Mouse (Mus musculus): Measurements from ENCODE around the gene Gm4969. TPM values are rescaled to one million over a fixed set of nuclear protein-coding genes. Genes with fewer than 3 reads are reported as not detected.
"Not testable (repeated sequence)": the region's sequence is repeated elsewhere in the genome, so short reads cannot be mapped to it uniquely, and the experiment has no call there.

Gm4969 gene
- polyA plus RNA-seq, 1 experiment = 5.9 TPM

DNA sequence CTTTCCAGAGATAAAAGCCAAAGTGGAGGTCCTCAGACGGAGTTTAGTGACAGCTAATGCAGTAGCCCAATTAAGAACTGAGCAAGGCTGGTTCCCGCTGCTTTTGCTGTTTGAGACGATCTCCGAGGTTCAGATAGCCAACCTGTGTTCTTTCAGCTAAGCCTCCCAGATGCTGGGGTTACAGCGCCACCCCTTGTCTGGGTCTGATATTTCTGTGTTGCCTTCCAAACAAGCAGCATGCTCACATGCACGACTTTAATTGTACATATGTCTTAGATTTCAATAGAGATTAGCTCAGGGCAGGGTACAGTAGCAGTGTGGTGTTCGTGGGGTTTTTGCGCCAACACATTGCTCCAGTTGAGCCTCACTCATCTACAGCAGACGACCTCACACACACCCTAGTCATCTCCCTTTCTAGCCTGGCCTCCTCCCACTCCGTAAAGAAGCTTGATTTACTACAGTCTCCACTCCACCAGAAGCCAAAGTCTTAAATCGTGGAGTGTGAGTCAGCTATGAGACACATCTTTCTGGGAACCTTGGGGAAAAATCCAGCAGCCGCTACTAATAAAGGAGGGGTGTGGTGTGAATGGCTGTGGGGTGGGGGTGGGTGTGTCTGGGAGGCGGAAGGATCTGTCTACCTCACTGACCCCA is 37.8 kb upstream of the Gm4969 start:
- TF ChIP-seq CTCF (IDR thresholded peaks at IDR 0.05; ENCODE audit: borderline replicate concordance, extremely low read depth, insufficient read depth, insufficient read length) (peak; percentile 27; the same call in 1 of the 2 replicates), POLR2A (IDR thresholded peaks at IDR 0.05; ENCODE audit: borderline replicate concordance, extremely low read depth, insufficient read depth, insufficient read length, poor library complexity, severe bottlenecking) (no peak)
- DNase-seq (ENCODE audit: low read depth) = no peak

DNA sequence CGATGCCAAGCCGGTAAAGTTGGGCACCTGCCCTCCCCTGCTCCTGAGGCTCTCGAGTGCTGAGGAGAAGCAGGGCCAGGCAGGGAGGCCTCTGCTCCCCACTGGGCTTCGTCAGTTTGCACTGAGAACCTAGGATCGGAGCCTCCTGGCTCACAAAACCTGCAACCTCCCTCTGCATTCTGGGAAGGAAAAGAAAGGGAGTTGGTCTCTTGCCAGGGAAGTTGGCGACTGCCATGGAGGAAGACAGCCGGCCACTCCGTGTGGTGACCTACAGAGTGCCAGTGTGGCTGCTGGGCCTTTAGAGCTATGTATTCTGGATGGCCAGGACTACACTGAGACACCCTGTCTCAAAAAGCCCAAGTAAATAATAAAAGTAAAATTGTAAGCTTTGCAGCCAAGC is 36.6 kb upstream of the Gm4969 start:
- DNase-seq (ENCODE audit: low read depth) = no peak
- TF ChIP-seq CTCF (IDR thresholded peaks at IDR 0.05; ENCODE audit: borderline replicate concordance, extremely low read depth, insufficient read depth, insufficient read length) (no peak), POLR2A (IDR thresholded peaks at IDR 0.05; ENCODE audit: borderline replicate concordance, extremely low read depth, insufficient read depth, insufficient read length, poor library complexity, severe bottlenecking) (no peak)

DNA sequence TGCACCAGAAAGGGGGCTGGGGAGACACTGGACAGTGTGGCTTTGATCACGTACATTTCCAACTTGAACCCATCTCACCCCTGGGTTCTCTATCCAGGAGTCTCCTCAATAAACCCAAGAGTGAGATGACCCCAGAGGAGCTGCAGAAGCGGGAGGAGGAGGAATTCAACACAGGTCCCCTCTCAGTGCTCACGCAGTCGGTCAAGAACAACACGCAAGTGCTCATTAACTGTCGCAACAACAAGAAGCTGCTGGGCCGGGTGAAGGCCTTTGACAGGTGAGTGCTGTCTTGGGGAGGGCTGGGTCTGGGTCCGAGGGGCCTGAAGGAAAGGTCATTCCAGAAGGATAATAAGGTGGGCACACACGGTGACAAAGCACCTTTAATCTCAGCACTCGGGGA is 33.0 kb upstream of the Gm4969 start:
- not testable (repeated sequence) for DNase-seq (ENCODE audit: low read depth)

DNA sequence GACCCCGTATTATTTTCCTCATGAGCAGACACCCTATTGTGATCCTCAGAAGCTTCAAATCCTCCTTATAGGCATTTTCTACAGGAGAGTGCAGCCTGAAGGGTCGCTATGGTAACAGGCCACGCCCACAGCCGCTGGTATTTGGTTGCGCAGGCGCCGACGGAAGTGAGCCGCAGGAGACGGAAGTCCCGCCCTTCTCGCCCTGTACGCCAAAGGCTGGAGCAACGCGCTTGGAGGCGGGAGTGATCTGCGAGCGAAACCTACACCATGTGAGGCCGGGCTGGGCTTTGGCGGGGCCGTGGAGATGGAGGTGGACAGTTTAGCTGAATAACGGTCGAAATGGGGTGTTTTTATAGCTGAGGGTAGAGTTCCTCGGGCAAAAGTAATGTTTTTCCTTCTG is 31.5 kb upstream of the Gm4969 start, which contains the start of gene Snrpd2:
TSS of gene Snrpd2 (plus strand) at position 97 of the 400 bp plus-strand sequence.
- no peak for TF ChIP-seq CTCF (IDR thresholded peaks at IDR 0.05; ENCODE audit: borderline replicate concordance, extremely low read depth, insufficient read depth, insufficient read length)
- peak; percentile 37; the same call in 1 of the 2 replicates for TF ChIP-seq POLR2A (IDR thresholded peaks at IDR 0.05; ENCODE audit: borderline replicate concordance, extremely low read depth, insufficient read depth, insufficient read length, poor library complexity, severe bottlenecking)
- DNase-seq (ENCODE audit: low read depth) = peak; percentile 98

DNA sequence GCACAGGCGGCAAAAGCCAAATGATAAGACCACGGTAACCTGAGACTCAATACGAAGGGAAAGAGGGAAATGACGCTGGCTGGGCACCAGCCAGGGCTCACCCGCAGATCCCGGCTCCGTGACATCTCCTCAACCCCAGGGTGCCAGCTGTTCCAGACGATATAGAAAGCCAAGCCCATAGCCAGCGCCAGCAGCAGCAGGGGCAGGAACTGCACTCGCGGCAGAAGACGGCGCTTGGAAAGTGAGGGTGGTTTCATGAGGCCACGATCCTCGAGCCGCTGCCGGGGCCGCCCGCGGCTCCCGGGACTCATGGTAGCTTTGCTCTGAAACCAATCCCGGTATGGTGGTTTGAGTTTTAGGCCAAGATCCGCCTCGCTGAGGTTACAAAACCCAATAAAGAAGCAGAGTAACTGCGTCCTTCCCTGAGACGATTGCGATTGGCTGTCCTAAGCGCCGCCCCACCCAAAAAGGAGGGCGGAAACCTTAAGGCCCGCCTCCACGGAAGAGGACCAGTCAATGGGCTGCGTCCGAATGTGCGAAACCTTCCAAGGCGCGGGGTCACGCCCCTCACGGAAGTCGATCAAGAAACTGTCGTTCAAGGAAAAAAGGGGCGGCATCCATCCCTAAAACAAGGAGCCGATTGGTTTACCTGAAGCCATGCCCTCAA is 30.8 kb upstream of the Gm4969 start, which contains the start of gene Qpctl:
TSS of gene Qpctl (minus strand) at position 417 of the 667 bp plus-strand sequence.
- peak; percentile 100 for DNase-seq (ENCODE audit: low read depth)
- no peak for TF ChIP-seq CTCF (IDR thresholded peaks at IDR 0.05; ENCODE audit: borderline replicate concordance, extremely low read depth, insufficient read depth, insufficient read length)
- peak; percentile 31; the same call in 1 of the 2 replicates for TF ChIP-seq POLR2A (IDR thresholded peaks at IDR 0.05; ENCODE audit: borderline replicate concordance, extremely low read depth, insufficient read depth, insufficient read length, poor library complexity, severe bottlenecking)

DNA sequence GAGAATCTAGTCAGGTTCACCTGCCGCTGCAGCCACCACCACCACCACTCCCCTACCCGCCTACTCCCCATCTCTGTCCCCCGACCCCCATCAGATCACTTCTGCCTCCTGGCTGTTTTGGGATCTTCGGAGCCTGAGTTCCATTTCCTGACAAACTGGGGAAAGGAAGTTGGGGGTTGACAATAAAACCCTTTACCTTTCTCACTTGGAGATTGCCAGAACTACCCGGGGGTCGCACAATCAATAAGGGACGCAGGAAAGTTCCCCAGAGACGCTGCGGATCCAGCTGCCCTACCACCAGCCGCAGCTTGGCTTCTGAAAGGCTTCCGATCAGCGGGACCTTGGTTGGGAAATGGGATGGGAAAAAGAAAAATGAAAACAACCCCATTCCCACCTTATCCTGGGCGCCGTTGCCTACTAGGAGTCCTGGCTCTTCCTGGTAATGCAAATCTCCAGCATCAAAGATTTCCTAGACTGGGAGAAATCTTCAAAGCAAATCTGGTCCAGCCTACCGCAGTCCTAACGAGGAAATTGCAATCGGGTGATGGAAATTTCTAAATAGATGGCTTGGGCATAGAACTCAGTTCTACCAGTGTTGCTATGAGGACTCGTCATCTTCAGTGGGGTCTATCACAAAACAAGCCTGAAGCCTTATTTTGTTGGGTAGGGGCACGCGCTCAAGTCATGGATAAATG is 30.2 kb upstream of the Gm4969 start:
- no peak for TF ChIP-seq CTCF (IDR thresholded peaks at IDR 0.05; ENCODE audit: borderline replicate concordance, extremely low read depth, insufficient read depth, insufficient read length)
- DNase-seq (ENCODE audit: low read depth) = no peak

DNA sequence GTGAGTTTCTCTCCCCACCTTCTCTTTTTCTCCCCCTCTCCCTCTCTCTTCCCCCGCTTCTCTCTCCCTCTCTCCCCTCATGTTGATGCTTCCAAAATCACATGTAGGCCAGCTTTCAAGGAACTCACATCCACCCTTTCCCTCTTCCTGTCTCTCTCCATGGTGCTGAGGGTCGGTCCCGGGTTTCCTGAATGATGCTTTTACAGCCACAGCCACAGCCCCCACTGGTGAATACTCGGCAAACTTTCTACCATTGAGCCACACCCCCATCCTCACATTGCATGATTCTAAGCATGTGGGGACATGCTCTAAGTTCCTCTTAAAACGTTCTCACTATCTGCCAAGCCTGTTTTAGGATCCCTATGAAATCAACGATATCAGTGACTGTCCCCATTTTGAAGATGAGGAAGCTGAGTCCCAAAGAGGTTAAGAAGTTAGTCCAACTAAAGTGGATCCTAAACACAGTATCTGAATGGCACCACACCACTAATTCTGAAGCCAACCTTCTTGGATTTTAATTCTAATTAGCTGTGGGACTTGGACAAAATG is 29.4 kb upstream of the Gm4969 start:
- TF ChIP-seq CTCF (IDR thresholded peaks at IDR 0.05; ENCODE audit: borderline replicate concordance, extremely low read depth, insufficient read depth, insufficient read length) (no peak), POLR2A (IDR thresholded peaks at IDR 0.05; ENCODE audit: borderline replicate concordance, extremely low read depth, insufficient read depth, insufficient read length, poor library complexity, severe bottlenecking) (no peak)
- DNase-seq (ENCODE audit: low read depth) = no peak

DNA sequence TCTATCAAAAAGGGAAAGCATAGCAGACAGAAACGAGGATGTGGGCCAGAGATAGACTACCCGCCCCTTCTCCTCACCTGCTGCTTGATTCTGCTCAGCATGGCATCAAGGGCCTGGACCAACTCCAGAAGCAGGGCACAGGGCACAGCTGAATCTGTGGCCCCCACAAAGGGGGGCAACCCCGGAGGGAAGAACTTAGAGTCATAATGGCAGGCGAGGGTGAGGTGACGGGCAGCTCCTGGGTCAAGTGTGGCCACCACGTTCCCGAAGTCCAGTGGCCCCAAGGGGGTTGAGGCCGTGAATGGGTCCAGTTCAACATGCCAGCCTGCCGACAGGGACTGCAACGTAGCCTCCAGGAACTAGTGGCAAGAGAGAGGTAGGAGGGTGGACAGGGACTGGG is 28.6 kb upstream of the Gm4969 start:
- TF ChIP-seq CTCF (IDR thresholded peaks at IDR 0.05; ENCODE audit: borderline replicate concordance, extremely low read depth, insufficient read depth, insufficient read length) = no peak
- TF ChIP-seq POLR2A (IDR thresholded peaks at IDR 0.05; ENCODE audit: borderline replicate concordance, extremely low read depth, insufficient read depth, insufficient read length, poor library complexity, severe bottlenecking) = no peak
- no peak for DNase-seq (ENCODE audit: low read depth)

DNA sequence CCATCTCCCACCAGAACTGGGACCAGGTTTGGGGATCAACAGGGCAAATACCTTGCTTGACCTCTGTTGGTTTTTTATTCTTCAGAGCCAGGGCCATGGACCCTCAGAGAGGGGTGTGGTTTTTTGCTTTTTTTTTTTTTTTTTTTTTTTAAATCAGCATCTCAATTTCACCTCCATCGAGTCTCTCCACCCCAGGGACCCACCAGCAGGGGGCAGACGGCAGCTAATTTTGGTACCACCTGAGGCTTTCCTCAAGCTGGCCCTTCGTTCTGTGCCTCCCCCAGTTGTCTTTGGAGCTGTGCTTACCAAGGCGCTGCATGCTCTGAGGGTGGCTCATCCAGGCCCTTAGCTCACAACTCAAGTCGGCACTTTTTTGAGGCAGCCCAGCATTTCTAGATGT is 19.2 kb upstream of the Gm4969 start:
- peak; percentile 63 for TF ChIP-seq CTCF (IDR thresholded peaks at IDR 0.05; ENCODE audit: borderline replicate concordance, extremely low read depth, insufficient read depth, insufficient read length)
- TF ChIP-seq POLR2A (IDR thresholded peaks at IDR 0.05; ENCODE audit: borderline replicate concordance, extremely low read depth, insufficient read depth, insufficient read length, poor library complexity, severe bottlenecking) = no peak
- DNase-seq (ENCODE audit: low read depth) = peak; percentile 43

DNA sequence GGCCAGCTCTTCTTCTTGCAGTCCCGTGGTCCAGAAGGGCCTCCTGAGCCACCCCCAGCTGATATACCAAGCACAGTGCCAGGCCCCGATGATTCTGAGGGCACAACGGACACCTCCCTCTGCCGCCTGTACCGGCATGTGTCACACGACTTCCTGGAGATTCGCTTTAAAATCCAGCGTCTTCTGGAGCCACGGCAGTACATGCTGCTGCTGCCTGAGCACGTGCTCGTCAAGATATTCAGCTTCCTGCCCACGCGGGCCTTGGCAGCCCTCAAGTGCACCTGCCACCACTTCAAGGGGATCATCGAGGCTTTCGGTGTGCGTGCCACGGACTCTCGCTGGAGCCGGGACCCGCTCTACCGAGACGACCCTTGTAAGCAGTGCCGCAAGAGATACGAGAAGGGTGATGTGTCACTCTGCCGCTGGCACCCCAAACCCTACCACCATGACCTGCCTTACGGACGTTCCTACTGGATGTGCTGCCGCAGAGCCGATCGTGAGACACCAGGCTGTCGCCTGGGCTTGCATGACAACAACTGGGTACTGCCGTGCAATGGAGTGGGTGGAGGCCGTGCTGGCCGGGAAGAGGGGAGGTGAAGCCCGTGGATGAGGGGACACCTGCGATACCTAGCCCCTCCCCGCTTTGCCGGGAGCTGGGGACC is 18.6 kb upstream of the Gm4969 start:
- TF ChIP-seq CTCF (IDR thresholded peaks at IDR 0.05; ENCODE audit: borderline replicate concordance, extremely low read depth, insufficient read depth, insufficient read length) (no peak), POLR2A (IDR thresholded peaks at IDR 0.05; ENCODE audit: borderline replicate concordance, extremely low read depth, insufficient read depth, insufficient read length, poor library complexity, severe bottlenecking) (no peak)
- DNase-seq (ENCODE audit: low read depth) = no peak

DNA sequence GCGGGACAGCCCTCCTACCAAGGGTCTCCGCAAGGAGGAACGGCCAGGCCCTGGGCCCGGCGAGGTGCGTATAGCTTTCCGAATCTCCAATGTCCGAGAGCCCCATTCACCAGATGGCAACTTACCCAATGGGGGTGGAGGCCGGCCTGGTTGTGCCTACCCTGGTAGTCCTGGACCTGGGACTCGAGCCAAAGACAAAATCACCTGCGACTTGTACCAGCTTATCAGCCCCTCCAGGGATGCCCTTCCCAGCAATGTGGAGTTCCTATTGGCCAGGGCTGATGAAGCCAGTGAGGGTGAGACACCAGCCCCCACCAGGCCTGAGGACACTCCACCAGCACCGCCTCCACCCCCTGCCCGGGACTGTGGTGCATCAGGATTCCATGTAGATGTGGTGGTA is 18.0 kb upstream of the Gm4969 start:
- TF ChIP-seq CTCF (IDR thresholded peaks at IDR 0.05; ENCODE audit: borderline replicate concordance, extremely low read depth, insufficient read depth, insufficient read length) (no peak), POLR2A (IDR thresholded peaks at IDR 0.05; ENCODE audit: borderline replicate concordance, extremely low read depth, insufficient read depth, insufficient read length, poor library complexity, severe bottlenecking) (no peak)
- no peak for DNase-seq (ENCODE audit: low read depth)

Data from brain, embryonic 14.5 days (tissue).